ENCODE assay signal across 27 mouse cellular contexts in genomic region chr15:12619273-12619672, GRCm38 (mm10).
"Had no signal": no experiment of that assay in that cellular context is flagged by ENCODE, and none has a peak within 500 bp of the region (broad histone marks: within the 10 kb centered on the region; RNA-seq: fewer than 3 reads in every experiment).

No protein-coding gene starts in this region.

- H3K9me3 ChIP-seq: limb, embryonic 10.5 days; limb, embryonic 15.5 days; liver, embryonic 12.5 days; liver, embryonic 13.5 days; liver, embryonic 15.5 days; lung, embryonic 15.5 days; midbrain, embryonic 10.5 days; midbrain, embryonic 12.5 days; midbrain, embryonic 15.5 days; neural tube, embryonic 12.5 days; neural tube, embryonic 13.5 days had no signal

- ATAC-seq: liver, embryonic 12.5 days; liver, postnatal 0 days; midbrain, embryonic 15.5 days; midbrain, embryonic 16.5 days had no signal

- DNase-seq: left cerebral cortex, postnatal 4 days; liver; liver, embryonic 13.5 days; liver, postnatal 0 days; lung, adult 2 months; lung, embryonic 14.5 days; midbrain, embryonic 14.5 days had no signal

- H3K27me3 ChIP-seq: limb, embryonic 12.5 days; limb, embryonic 13.5 days; limb, embryonic 15.5 days; liver, embryonic 12.5 days; liver, embryonic 13.5 days; liver, embryonic 15.5 days; lung, embryonic 15.5 days; midbrain, embryonic 12.5 days; midbrain, embryonic 15.5 days; neural tube, embryonic 12.5 days; neural tube, embryonic 13.5 days had no signal

- H3K36me3 ChIP-seq: limb, embryonic 10.5 days; limb, embryonic 12.5 days; limb, embryonic 13.5 days; limb, embryonic 15.5 days; liver, embryonic 12.5 days; liver, embryonic 13.5 days; liver, embryonic 15.5 days; lung, embryonic 15.5 days; midbrain, embryonic 10.5 days; midbrain, embryonic 12.5 days; midbrain, embryonic 15.5 days; neural tube, embryonic 12.5 days; neural tube, embryonic 13.5 days had no signal

- H3K4me2 ChIP-seq: limb, embryonic 12.5 days; limb, embryonic 13.5 days; limb, embryonic 15.5 days; liver, embryonic 11.5 days; liver, embryonic 12.5 days; liver, embryonic 13.5 days; liver, embryonic 15.5 days; lung, embryonic 14.5 days; lung, embryonic 15.5 days; midbrain, embryonic 11.5 days; midbrain, embryonic 12.5 days; midbrain, embryonic 15.5 days; neural tube, embryonic 12.5 days; neural tube, embryonic 13.5 days had no signal

- H3K4me3 ChIP-seq: left cerebral cortex, adult 2 months; limb, embryonic 10.5 days; limb, embryonic 12.5 days; limb, embryonic 13.5 days; limb, embryonic 15.5 days; liver, embryonic 12.5 days; liver, embryonic 13.5 days; liver, embryonic 15.5 days; lung, embryonic 15.5 days; megakaryocyte, embryonic 14.5 days; midbrain, embryonic 10.5 days; midbrain, embryonic 12.5 days; midbrain, embryonic 15.5 days; myocyte; neural tube, embryonic 12.5 days; neural tube, embryonic 13.5 days had no signal

- H3K4me1 ChIP-seq: liver, embryonic 12.5 days; midbrain, embryonic 12.5 days had no signal

- H3K27ac ChIP-seq: left cerebral cortex, adult 2 months; limb, embryonic 10.5 days; limb, embryonic 12.5 days; limb, embryonic 13.5 days; limb, embryonic 15.5 days; liver, embryonic 12.5 days; liver, embryonic 13.5 days; liver, embryonic 14.5 days; liver, embryonic 15.5 days; lung, embryonic 15.5 days; macrophage; midbrain, embryonic 10.5 days; midbrain, embryonic 12.5 days; midbrain, embryonic 15.5 days; neural tube, embryonic 12.5 days; neural tube, embryonic 13.5 days had no signal

- H3K9ac ChIP-seq: limb, embryonic 12.5 days; limb, embryonic 13.5 days; limb, embryonic 15.5 days; liver, embryonic 12.5 days; liver, embryonic 13.5 days; liver, embryonic 14.5 days; liver, embryonic 15.5 days; liver, postnatal 0 days; lung, embryonic 14.5 days; lung, embryonic 15.5 days; midbrain, embryonic 12.5 days; midbrain, embryonic 15.5 days; neural tube, embryonic 12.5 days; neural tube, embryonic 13.5 days had no signal
